Mouse (Mus musculus) induced T-regulatory cell, adult 2 months (primary cell): Measurements from ENCODE around the gene P3h1.
A peak's percentile ranks its signal among the peaks of the same experiment; 100 is the strongest.
"Not testable (repeated sequence)": the region's sequence is repeated elsewhere in the genome, so short reads cannot be mapped to it uniquely, and the experiment has no call there.

Source experiments
- DNase-seq: peaks from one replicate; pipeline ENCODE4 v3.0.0-alpha.2; 2012; ENCODE audit warnings: low read depth

The P3h1 gene

GRCm38 (mm10) chr4:119275226-119275625 lies 42.5 kb downstream of the P3h1 start:
- DNase-seq: no peak

GRCm38 (mm10) chr4:119275726-119276125 lies 43.0 kb downstream of the P3h1 start:
- no peak for DNase-seq

DNA sequence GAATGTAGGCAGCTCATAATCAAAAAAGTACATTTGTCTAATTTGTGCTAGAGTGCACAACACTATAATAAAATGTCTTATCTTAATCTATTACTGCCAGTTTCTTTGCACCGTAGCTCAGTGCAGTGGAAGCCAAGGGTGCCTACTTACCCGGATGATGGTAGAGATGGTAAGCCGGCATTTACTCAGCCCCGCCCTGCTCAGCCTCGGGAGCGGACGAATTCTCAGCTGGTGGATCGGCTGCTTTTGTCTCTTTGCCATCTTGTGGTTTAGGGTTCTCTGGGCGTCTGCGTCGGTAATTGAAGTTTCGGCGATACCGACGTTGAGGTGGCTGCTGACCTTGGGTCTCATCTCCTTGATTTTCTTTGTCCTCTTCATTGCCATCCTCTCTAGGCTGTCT lies 46.1 kb downstream of the P3h1 start:
- DNase-seq: not testable (repeated sequence)

DNA sequence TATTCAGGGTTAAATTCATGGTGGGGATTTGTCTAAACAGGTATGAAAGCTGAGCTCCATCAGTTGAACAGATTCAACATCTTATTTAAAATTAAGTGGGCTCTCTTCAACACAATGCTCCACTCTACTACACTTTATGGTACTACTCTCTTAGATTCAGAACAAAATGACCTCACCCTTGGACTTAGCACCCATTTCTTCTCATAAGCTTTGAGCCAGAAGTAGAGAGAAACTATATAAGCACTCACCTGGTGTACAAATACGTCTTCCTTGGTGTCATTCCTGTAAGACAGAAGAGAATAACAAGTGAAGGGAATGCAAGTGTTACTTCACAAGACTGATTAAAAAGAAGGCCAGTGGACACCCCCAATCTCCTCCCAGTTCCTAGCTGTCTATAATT lies 52.1 kb downstream of the P3h1 start:
- DNase-seq: no peak

- no peak for DNase-seq
Measured at GRCm38 (mm10) chr4:119285336-119285735, 52.6 kb downstream of the P3h1 start.

GRCm38 (mm10) chr4:119291921-119292320 lies 59.2 kb downstream of the P3h1 start:
- peak; percentile 18 for DNase-seq

GRCm38 (mm10) chr4:119292771-119293573 lies 60.3 kb downstream of the P3h1 start:
- DNase-seq: peak; percentile 74

- DNase-seq: peak; percentile 62
Measured at GRCm38 (mm10) chr4:119293574-119294258, 61.0 kb downstream of the P3h1 start.

DNA sequence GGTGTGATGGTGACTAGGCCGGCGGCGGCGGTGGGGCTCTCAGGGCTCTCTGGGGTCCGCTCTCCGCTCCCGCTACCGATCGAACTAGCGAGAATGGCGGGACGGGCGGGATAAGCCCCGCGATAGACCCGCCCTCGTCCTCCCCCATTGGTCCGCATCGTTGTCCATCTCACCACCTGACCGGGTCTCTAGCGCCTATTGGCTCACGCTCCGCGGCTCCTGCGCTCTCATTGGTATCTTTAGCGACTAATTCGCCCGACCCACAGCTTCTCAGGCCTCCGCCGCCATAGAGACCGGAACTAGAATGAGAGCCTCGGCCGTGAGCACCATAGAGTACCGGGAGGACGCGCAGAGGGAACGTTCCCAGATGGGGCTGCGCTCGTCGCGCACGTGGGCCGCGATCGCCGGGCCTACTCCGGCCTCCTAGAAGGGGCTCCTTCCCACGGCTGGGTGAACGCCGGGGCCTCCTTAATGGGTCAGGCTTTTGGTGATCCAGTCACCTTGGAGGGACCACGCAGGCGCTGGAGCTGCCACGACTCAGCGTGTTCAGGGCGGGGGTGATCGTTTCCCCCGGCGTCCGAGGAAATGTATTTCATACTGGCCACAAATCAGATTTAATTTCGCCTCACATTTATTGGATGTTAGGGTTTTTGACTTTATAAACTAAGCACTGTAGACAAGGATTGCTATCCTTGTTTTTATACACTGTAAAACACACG lies 61.9 kb downstream of the P3h1 start, which contains the start of gene Ybx1:
TSS of gene Ybx1 (minus strand) at position 190 of the 719 bp plus-strand sequence.
- DNase-seq: peak; percentile 99

- DNase-seq: no peak
Measured at GRCm38 (mm10) chr4:119295134-119295453, 62.4 kb downstream of the P3h1 start.

- DNase-seq: no peak
Measured at GRCm38 (mm10) chr4:119297361-119297760, 64.6 kb downstream of the P3h1 start.
